Mouse (Mus musculus): ENCODE data around the gene Atxn2.

DNA sequence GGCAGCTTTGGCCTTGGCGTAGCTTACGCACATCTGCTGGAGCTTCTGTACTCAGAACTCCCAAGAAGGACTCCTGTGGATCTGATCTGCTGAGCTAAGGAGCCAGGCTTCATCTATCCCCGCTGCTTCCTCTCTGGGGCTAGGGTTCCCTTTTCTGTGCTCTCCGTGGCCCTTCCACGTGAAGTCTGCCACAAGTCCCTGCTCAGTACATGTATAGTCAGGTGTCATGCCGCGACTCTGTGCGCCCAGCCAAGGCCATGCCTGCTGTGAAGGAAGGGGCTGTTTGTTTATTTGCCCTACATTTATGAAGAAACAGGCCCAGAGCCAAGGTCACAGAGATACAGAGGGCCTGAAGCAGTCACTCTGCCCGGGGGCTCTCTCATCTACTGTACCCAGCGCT is 130.8 kb downstream of the Atxn2 start:
- TF ChIP-seq GATA1 (IDR thresholded peaks at IDR 0.05; ENCODE audit: borderline replicate concordance, low read length) (no peak), FLI1 (IDR thresholded peaks at IDR 0.05; ENCODE audit: low read length) (no peak)
